Mouse (Mus musculus): ENCODE measurements around the gene 2310011J03Rik.

- TF ChIP-seq CTCF (IDR thresholded peaks at IDR 0.05) (no peak), EP300 (IDR thresholded peaks at IDR 0.05) (peak; percentile 32; the same call in 1 of the 2 replicates)
Measured at GRCm38 (mm10) chr10:80320340-80320760, at the start of gene 2310011J03Rik.
